Mouse (Mus musculus): ENCODE data around the gene Cirbp.
A peak's percentile ranks its signal among the peaks of the same experiment; 100 is the strongest.

DNA sequence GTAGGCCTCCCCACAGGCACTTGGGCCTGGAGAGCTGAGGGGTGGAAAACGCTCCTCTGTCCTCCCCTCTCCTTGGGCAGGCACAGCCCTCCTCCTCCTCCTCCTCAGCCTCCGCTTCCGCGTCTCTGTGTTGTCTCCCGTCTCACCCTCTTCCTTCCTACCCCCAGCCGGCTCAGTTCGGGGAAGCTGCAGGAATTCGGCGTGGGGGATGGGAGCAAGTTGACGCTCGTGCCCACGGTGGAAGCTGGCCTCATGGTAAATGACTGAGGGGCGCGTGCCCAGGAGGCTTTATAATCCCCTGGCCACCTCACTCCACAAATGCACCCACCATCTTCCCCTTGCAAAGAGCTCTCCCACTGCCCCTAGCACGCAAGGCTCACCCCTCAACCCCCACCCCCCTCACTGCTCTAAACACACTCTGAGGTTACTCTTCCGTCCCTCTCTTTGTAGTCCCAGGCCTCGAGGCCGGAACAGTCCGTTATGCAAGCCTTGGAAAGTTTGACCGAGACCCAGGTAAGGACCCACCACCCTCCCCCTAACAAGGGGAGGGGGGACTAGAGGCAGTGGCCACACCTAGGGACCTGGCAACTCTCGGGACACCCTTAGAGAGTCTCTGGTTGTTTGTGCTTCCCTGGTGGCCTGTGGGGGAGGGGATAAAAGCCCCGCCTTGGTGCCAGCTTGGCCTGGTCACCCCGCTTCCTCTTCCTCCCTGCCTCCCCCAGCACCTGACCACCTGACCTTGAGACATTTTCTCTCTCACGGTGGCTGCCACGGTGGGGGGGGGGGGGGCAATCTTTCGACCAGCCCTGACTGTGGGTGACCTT, 14.4 kb upstream of the Cirbp start:
- no peak for TF ChIP-seq CTCF (IDR thresholded peaks at IDR 0.05; ENCODE audit: low read depth, low read length)
- TF ChIP-seq POLR2A (IDR thresholded peaks at IDR 0.05; ENCODE audit: extremely low read depth, insufficient read depth, low read length): 0 out of 2 replicates have a peak, but pooled peaks have one; percentile 26
